Mouse (Mus musculus) lung, postnatal 14 days (tissue): Measurements from ENCODE around the gene Kif3b.
"Not testable (repeated sequence)": the region's sequence is repeated elsewhere in the genome, so short reads cannot be mapped to it uniquely, and the experiment has no call there.

Experiments
- DNase-seq: peaks from one replicate; pipeline ENCODE4 v3.0.0; 2021

Kif3b gene

DNA sequence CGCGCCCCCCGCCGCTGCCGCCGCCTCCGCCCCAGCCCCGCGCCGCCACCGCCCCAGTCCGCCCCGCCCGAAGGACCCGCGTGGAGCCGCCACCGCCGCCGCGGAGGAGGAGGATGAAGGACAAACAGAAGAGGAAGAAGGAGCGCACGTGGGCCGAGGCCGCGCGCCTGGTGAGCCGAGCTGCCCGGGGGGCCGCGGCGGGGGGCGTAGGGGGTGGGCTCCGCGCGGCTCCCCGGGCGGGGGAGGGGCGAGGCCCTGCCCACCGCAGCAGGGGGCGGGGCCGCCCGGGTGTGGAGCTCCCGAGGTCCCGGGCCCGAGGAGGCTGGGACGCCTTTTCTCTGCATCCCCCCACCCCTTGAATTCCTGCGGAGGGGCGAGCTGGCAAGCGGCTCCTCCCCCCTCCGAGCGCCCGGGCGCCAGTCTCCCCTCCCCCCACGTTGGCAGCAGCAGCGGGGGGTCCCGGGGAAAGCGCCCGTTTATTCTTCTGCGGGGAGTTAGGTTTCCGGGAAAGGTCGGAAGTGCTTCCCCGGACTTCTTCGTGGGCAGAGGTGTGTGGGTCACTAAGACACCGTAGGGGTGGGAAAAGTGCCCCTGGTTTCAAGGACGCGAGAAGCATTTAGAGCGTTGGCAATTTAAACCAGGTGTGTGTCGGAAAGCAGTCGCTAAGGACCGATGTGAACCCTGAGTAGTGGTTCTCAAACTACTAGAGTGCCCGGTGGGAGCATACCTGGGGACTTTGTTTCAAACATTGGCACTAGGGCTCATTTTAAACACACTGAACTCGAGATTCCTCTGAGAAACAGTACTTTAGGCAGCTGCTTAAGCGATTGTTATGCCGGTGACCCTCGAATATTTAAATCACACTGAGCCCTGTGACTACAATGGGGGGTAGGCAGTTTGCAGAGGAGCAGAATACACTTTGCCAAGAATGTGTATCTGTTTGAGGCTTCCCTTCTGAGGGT, 55.3 kb downstream of the Kif3b start:
- DNase-seq, result peak; percentile 67

DNA sequence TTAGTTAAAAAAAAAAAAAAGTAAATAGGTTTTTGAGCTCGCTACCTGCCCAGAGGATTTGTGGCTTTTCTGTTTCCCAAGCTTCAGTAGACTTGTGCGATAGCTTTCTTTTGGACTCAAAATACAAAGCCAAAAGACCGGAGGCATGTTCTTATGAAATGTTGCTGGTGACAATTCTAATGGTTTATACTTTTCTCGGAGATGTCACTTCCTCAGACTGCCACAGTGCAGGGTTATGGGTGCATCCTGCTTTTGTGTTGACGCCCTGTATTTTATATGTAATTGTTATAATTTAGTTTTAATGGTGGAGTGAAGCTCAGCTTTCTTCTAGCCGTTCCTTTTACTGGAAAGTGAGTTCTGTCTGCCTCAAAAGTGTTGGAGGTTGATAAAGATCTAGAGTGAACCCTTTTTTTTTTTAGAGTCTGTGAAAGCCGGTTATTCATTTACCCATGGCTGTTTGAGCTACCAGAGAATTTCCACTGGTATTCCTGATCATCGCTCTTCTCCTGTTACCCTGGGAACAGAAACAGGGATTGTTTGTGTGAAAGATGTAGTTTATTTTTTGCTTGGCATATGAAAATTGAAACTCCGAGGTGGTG, 56.1 kb downstream of the Kif3b start:
- DNase-seq, result no peak

GRCm38 (mm10) chr2:153348100-153348831, 57.1 kb downstream of the Kif3b start:
- no peak for DNase-seq

DNA sequence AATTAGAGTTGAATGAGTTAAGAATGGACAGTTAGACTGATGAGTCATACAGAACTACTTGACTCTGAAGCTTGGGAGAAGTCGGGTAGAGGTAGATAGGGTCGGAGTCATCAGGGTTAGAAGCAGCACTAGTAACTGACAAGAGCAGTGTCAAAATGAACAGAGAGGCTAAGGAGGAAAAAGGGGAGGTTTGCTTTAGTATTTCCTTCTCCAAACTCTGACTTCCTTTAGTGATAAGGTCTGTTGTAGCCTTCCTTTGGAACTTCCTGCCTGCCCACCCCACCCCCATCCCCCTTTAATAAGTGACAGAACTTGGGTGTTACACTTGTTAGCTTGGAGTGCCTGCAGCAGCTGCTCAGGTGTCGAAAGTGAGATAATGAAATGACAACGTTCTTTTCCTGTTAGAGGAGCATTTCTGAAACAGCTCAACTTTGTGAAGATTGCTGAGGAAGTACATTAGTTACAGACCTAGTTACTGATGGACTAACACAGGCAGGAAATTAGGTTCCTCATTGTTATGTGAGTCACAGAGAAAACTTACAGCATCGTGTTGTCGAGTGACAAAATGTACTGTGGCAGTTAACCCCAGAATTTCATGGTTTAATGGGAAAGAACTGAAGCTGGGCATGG, 59.5 kb downstream of the Kif3b start:
- no peak for DNase-seq

GRCm38 (mm10) chr2:153354648-153355047, 63.4 kb downstream of the Kif3b start:
- DNase-seq, result no peak

DNA sequence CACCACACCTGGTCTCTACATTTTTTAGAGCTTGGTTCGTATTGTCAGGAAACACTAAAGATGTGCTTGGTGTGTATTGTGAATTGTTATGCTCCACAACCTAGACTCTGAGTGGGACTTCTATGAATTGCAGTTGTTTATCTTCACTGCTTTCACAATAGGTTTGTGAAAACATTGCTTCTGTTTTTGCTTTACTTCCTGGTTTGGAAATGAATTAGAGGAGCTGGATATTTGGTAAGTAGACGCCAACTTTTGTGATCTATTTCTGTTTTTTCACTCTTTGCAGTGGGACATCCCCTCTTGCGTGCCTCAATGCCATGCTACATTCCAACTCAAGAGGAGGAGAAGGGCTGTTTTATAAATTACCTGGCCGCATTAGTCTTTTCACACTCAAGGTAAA, 65.6 kb downstream of the Kif3b start:
- no peak for DNase-seq

DNA sequence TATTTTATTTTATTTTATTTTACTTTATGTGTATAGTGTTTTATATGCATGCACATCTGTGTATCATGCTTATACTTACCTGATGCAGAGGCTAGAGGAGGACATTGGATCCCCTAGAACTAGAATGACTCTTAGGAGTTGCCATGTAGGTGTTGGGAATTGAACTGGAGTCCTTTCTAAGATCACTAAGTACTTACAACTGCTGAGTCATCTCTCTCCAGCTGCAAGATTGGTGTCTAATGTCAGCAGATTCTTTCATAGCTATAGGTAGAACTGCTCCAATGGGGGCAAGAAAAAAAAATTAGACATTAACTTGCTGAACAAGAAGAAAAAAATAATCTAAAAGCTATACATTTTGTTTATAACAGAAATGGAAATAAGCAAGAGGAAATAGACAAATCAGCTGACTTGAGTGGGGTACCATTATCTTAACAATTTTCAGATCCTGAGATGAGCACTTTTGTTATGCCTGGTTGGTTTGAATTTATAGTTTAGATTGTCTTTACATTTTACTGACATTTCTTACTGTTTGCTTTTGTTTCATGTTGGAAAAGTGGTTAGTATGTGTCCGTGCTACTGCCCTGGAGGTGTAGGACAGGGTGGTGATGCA, 70.0 kb downstream of the Kif3b start:
- no peak for DNase-seq

- not testable (repeated sequence) for DNase-seq
Observed at GRCm38 (mm10) chr2:153364531-153364930, 73.3 kb downstream of the Kif3b start.

DNA sequence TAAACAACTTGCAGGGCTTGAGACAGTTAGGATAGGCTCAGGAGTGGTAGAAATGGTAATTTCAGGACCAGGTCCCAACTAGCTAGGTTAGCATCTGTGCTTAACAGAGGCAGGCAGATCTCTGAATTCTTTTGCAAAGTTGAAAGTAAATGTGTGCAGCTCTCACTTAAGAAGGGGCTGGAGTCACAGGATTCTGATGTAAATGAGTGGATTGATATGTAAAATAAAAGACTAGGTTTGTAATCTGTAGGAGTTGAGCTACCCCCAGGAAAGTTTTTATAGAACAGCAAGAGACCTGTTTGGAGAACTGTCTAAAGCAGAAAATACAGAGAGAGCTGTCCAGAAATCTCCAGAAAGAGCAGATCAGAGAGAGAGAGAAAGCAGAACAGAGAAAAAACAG, 79.7 kb downstream of the Kif3b start:
- no peak for DNase-seq

DNA sequence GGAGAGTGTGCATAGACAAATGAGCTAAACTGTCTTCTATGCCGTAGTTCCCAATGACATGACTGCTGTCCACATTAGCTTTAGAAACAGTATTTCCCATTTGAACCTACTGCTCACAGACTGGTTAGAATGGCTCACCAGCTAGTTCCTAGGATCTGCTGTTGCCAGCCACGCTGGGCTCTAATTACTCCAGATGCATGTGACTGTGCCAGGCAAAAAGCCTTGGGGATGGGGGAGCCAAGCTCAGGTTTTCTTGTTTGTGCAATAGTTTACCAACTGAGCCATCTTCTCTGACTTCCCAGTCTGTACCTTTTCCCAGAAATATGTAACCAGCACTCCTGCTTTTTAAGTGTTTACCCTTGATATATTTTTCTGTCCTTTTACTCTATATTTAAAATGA, 84.2 kb downstream of the Kif3b start:
- DNase-seq, result no peak

DNA sequence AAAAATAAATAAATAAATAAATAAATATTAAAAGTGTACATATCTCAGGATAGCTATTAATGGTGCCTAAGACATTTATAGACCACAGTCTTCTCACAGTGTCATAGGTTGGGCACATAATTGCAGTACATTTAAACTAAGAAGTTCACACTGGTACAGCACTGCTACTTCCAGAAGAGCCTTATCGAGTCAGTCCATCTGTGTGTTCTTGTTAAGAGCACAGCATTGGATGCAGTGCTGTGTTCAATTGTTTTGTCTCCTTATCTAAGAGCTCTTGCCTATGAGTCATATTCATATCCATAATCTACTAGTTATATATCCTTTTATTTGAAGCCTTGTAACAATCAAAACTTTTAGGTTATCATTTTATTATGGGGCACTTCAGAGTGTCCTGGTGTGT, 89.3 kb downstream of the Kif3b start:
- DNase-seq, result no peak
